Mouse (Mus musculus): ENCODE results near the gene Vps8.

Vps8 gene

DNA sequence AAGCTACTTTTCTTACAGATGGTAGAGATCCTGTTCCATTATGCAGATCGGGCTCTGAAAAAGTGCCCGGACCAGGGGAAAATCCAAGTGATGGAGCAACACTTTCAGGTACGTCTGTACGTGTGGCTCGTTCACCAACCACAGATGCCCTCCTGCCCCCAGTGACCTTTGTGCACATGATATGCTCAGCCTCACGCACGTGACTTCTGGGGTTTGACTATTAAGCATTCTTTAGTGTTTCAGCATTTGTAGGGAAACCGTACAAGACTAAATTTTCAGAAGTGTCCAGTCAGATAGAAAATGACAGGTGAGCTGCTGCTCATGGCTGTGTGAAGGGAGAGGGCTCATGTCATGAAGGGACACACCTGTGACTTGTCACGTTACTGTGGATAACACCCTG, 55.5 kb downstream of the Vps8 start:
- no peak for DNase-seq (ENCODE audit: low spot score)

- DNase-seq (ENCODE audit: low spot score), result no peak
Observed at GRCm38 (mm10) chr16:21483803-21484202, 60.9 kb downstream of the Vps8 start.

DNA sequence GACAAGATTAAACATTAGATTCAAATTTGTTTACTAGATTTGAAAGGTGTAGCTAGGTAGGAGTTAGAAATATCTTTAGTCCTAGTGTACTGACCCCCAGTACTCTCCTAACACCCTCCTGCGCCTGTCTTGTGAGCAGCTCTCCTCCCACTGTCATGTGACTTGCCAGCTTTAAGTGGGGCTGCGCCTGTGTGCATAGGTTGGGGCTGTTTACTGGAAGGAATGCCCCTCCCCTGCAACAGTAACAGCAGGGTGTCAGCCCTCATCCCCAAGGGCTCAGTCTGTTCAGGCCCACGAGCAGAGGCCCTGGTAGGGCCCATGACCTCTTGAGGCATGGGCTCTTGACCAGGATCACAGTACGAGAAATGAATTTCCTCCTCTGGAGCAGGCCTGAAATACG, 62.8 kb downstream of the Vps8 start:
- no peak for DNase-seq (ENCODE audit: low spot score)

GRCm38 (mm10) chr16:21488413-21488812, 65.5 kb downstream of the Vps8 start:
- DNase-seq (ENCODE audit: low spot score), result no peak

- DNase-seq (ENCODE audit: low spot score), result no peak
Observed at GRCm38 (mm10) chr16:21492346-21492745, 69.4 kb downstream of the Vps8 start.

- no peak for DNase-seq (ENCODE audit: low spot score)
Observed at GRCm38 (mm10) chr16:21492894-21493293, 70.0 kb downstream of the Vps8 start.

GRCm38 (mm10) chr16:21494681-21495080, 71.8 kb downstream of the Vps8 start:
- DNase-seq (ENCODE audit: low spot score), result no peak

DNA sequence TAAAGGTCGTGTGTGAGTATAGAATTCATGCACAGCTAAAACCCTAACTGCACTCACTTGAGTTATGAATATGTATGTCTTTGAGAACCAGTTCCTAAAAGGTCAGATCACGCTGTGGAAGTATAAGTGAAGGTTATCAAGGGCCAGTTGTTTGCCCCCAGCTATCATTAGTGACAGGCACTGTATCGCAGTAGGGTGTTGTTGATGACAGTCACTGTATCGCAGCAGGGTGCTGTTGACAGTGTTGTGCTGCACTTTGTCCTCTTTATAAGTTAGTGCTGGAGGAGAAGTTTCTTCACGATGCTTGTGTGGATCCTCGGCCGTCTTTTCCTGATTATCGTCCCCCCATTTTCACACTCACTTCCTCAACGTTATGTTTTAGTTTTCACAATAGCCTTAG, 73.9 kb downstream of the Vps8 start:
- no peak for DNase-seq (ENCODE audit: low spot score)

GRCm38 (mm10) chr16:21497627-21498026, 74.7 kb downstream of the Vps8 start:
- no peak for DNase-seq (ENCODE audit: low spot score)

- DNase-seq (ENCODE audit: low spot score), result no peak
Observed at GRCm38 (mm10) chr16:21498984-21499383, 76.1 kb downstream of the Vps8 start.

- no peak for DNase-seq (ENCODE audit: low spot score)
Observed at GRCm38 (mm10) chr16:21499656-21500055, 76.7 kb downstream of the Vps8 start.

- DNase-seq (ENCODE audit: low spot score), result no peak
Observed at GRCm38 (mm10) chr16:21518833-21519232, 95.9 kb downstream of the Vps8 start.

- DNase-seq (ENCODE audit: low spot score), result no peak
Observed at GRCm38 (mm10) chr16:21519785-21520184, 96.9 kb downstream of the Vps8 start.

- DNase-seq (ENCODE audit: low spot score), result no peak
Observed at GRCm38 (mm10) chr16:21523738-21524137, 100.8 kb downstream of the Vps8 start.

DNA sequence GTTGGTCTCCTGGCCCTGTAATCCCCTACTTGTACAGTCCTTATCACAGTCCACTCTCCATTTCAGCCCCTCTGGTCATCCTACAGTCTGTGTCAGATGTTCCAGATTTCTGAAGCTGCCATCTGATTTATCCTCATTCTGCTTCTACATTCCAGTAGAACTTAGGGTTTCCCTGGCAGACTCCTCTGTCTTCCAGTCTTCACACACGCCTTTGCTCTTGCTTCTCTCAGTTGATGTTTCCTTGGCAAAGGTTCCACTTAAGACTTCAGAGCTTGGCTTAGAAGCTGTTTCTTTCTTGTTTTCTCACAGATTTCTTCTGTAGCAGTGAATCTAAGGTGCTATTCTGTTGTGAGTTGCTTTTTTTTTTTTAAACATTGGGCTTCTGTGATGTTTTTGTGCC, 102.5 kb downstream of the Vps8 start:
- no peak for DNase-seq (ENCODE audit: low spot score)

DNA sequence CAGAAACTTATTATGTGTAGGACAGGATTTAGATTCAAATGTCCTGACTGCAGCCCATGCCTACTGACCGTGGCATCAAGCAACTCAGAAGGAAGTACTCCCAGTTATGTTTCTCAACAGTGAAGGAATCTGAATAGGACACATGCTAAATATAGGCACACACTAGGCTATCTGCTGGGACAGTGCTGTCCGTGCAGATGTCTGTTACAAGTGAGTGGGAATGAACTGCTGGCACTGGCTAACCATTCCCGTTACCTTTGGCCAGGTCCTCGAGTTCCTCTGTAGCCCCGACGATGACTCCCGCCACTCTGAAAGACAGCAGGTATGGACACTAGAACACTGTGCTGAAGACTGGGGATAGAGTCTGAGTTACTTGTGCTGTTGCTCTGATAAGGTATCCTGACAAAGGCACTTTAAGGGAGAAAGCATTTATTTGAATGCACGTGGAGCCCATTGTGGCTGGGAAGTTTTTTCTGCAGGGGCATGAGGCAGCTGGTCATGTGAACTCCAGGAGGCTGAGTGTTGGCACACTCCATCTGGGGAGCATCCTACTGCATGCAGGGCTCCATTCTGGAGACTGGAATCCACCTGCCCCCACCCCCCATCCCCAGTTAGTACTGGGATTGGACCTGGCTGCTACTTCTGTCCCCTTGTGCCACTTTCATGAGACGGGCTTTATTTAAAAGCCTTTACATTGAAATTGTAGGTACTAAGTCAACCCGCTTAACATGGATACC, 104.5 kb downstream of the Vps8 start:
- DNase-seq (ENCODE audit: low spot score), result no peak

DNA sequence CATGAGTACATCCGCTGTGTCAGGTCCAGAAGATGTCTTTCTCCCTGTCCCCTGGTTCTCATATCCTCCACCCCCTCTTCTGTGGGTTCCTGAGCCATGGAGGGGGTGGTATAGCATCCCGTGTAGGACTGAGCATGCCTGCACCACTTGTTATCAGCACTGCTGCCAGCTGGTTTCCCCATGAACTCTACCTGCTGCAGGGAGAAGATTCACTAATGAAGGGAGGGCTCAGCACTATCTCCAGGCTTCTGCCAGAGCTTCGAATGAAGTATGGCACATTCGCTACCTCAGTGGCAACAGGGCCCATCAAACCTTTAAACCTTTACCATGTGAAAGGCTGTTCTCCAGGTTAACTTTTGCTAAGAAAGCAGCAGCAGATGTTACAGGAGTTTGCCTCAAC, 110.6 kb downstream of the Vps8 start:
- no peak for DNase-seq (ENCODE audit: low spot score)

GRCm38 (mm10) chr16:21536240-21537005, 113.5 kb downstream of the Vps8 start:
- no peak for DNase-seq (ENCODE audit: low spot score)

GRCm38 (mm10) chr16:21537312-21537711, 114.4 kb downstream of the Vps8 start:
- DNase-seq (ENCODE audit: low spot score), result no peak

DNA sequence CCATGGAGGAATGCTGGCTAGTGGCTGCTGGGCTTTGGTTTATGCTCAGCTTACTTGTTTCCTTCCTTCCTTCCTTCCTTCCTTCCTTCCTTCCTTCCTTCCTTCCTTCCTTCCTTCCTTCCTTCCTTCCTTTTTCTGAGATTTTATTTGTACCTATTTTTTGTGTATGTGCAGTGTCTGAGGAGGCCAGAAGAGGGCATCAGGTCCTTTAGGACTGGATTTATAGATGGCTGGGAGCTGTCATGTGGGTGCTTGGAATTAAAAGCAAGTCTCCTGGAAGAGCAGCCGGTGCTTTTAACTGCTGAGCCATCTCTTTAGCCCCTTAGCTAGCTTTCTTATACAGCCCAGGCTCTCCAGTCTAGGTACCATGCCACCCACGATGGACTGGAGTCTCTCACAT, 116.0 kb downstream of the Vps8 start:
- no peak for DNase-seq (ENCODE audit: low spot score)

- no peak for DNase-seq (ENCODE audit: low spot score)
Observed at GRCm38 (mm10) chr16:21542559-21542958, 119.6 kb downstream of the Vps8 start.

GRCm38 (mm10) chr16:21547446-21547845, 124.5 kb downstream of the Vps8 start:
- no peak for DNase-seq (ENCODE audit: low spot score)

GRCm38 (mm10) chr16:21549751-21550150, 126.8 kb downstream of the Vps8 start:
- no peak for DNase-seq (ENCODE audit: low spot score)

GRCm38 (mm10) chr16:21550453-21550852, 127.5 kb downstream of the Vps8 start:
- no peak for DNase-seq (ENCODE audit: low spot score)

All from ovary, postnatal 10 days (tissue).